Mouse (Mus musculus) embryonic facial prominence, embryonic 12.5 days (tissue): Measurements from ENCODE around the gene Rgs8. TPM values are rescaled to one million over a fixed set of nuclear protein-coding genes. Genes with fewer than 3 reads are reported as not detected.

Source experiments
- ATAC-seq: fragments of 200-750 bp; cut with Nextera tagmentation; 2 replicates; pipeline ENCODE4 v1.8.0; 2017; ENCODE audit not compliant: insufficient number of reproducible peaks, insufficient read depth, low FRiP score, low TSS enrichment
- H3K27ac ChIP-seq: fragments of 300-500 bp; sonication (generic); 2 replicates; pipeline ENCODE4 v1.5.1; 2016; ENCODE audit warnings: mild to moderate bottlenecking
- H3K27me3 ChIP-seq: fragments of 300-500 bp; sonication (generic); 2 replicates; pipeline ENCODE4 v1.6.1; 2016; ENCODE audit warnings: mild to moderate bottlenecking, moderate library complexity
- H3K36me3 ChIP-seq: fragments of 300-500 bp; sonication (generic); 2 replicates; pipeline ENCODE4 v1.6.1; 2016; ENCODE audit warnings: mild to moderate bottlenecking
- H3K4me1 ChIP-seq: fragments of 300-500 bp; sonication (generic); 2 replicates; pipeline ENCODE4 v1.6.1; 2016
- H3K4me2 ChIP-seq: fragments of 300-500 bp; sonication (generic); replicated peaks from 2 replicates; pipeline ENCODE4 v1.6.1; 2016; ENCODE audit warnings: mild to moderate bottlenecking, moderate library complexity
- H3K4me3 ChIP-seq: fragments of 300-500 bp; sonication (generic); 2 replicates; pipeline ENCODE4 v1.5.1; 2016; ENCODE audit warnings: mild to moderate bottlenecking
- H3K9ac ChIP-seq: fragments of 300-500 bp; sonication (generic); 2 replicates; pipeline ENCODE4 v1.6.1; 2016; ENCODE audit warnings: mild to moderate bottlenecking, moderate library complexity
- H3K9me3 ChIP-seq: fragments of 300-500 bp; sonication (generic); 2 replicates; pipeline ENCODE4 v1.6.1; 2016; ENCODE audit warnings: mild to moderate bottlenecking, moderate library complexity
- WGBS: fragments of 180-500 bp; shearing (Covaris S2); methylation state at CpG from one replicate; pipeline ENCODE4 v1.1.7; 2016; 5-methylcytosine and 5-hydroxymethylcytosine counted together
- polyA plus RNA-seq: library from polyadenylated mRNA; unstranded; fragments of >200 nt; fragmentation: Nextera tagmentation; extraction: Ambion mirVana; gene quantifications from 2 replicates; pipeline ENCODE4 v1.2.1, GENCODE M21; 2016

Rgs8 gene
- polyA plus RNA-seq, 1 experiment from 2014 or later = 2.9 TPM

DNA sequence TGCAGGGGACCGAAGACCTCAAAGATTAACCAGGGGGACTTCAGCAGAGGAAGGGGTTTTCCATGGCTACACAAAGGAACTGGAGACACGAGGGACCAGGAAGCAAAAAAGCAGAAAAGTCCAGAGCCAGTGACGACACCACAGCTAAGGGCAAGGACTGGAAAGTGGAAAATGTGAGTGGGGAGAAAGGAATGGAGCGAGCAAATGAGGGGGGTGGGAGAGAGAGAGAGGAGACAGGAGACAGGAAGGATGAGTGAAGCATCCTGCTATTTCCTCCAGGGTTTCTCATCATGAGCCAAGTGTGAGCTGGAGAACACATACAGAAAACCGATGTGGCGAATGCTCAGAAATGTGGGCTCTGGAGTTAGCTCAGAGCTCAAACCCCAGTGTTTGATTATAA lies 83.3 kb downstream of the Rgs8 start:
- Histone ChIP-seq H3K36me3 (no peaks in the 10 kb centered on the region), H3K9ac (no peak overlapping the region), H3K4me1 (peaks cover 34% of the 10 kb centered on the region), H3K4me3 (no peak overlapping the region), H3K4me2 (no peak overlapping the region), H3K27ac (no peak overlapping the region), H3K27me3 (peaks cover 24% of the 10 kb centered on the region), H3K9me3 (no peaks in the 10 kb centered on the region)
- WGBS = 71% methylated on average over 6 of the region's 6 CpGs
- ATAC-seq = no peak

GRCm38 (mm10) chr1:153737101-153738085 lies 84.6 kb downstream of the Rgs8 start:
- no peak for ATAC-seq
- Histone ChIP-seq H3K4me3 (no peak overlapping the region), H3K9ac (no peak overlapping the region), H3K36me3 (no peaks in the 10 kb centered on the region), H3K4me2 (0 out of 2 replicates have a peak overlapping the region, but pooled peaks have one; percentile 3), H3K27me3 (peaks cover 34% of the 10 kb centered on the region), H3K9me3 (no peaks in the 10 kb centered on the region), H3K27ac (no peak overlapping the region), H3K4me1 (peaks cover 32% of the 10 kb centered on the region)
- WGBS = 42% methylated on average over 9 of the region's 9 CpGs

GRCm38 (mm10) chr1:153739437-153740015 lies 86.7 kb downstream of the Rgs8 start:
- Histone ChIP-seq H3K4me2 (peak overlapping the region; percentile 76), H3K9me3 (no peaks in the 10 kb centered on the region), H3K27ac (no peak overlapping the region), H3K27me3 (peaks cover 31% of the 10 kb centered on the region), H3K4me3 (peak overlapping the region; percentile 44), H3K9ac (peak overlapping the region; percentile 45; the same call in 1 of the 2 replicates), H3K4me1 (peaks cover 19% of the 10 kb centered on the region), H3K36me3 (no peaks in the 10 kb centered on the region)
- 13% methylated on average over 13 of the region's 13 CpGs for WGBS
- ATAC-seq = no peak

- Histone ChIP-seq H3K27ac (no peak within 1 kb of the TSS), H3K4me1 (peaks cover 19% of the 10 kb centered on the region), H3K36me3 (no peaks in the 10 kb centered on the region), H3K9me3 (no peaks in the 10 kb centered on the region), H3K4me2 (peak within 1 kb of the TSS; percentile 76), H3K9ac (peak within 1 kb of the TSS; percentile 45), H3K27me3 (peaks cover 31% of the 10 kb centered on the region), H3K4me3 (peak within 1 kb of the TSS; percentile 44)
- under 1% methylated on average over 27 of the region's 28 CpGs for WGBS
- peak; percentile 43; the same call in 1 of the 2 replicates for ATAC-seq
These were observed 87.3 kb downstream of the Rgs8 start, which contains the start of gene Rgs16 for GRCm38 (mm10) chr1:153740145-153740544. Rgs16 (plus strand) TSS chr1:153740349.

GRCm38 (mm10) chr1:153740775-153741400 lies 88.1 kb downstream of the Rgs8 start:
- Histone ChIP-seq H3K9me3 (no peaks in the 10 kb centered on the region), H3K9ac (peak overlapping the region; percentile 45), H3K27ac (no peak overlapping the region), H3K36me3 (no peaks in the 10 kb centered on the region), H3K27me3 (peaks cover 31% of the 10 kb centered on the region), H3K4me2 (peak overlapping the region; percentile 76), H3K4me1 (peaks cover 19% of the 10 kb centered on the region), H3K4me3 (peak overlapping the region; percentile 44)
- WGBS = 24% methylated on average over 12 of the region's 12 CpGs
- no peak for ATAC-seq

GRCm38 (mm10) chr1:153741551-153742316 lies 88.9 kb downstream of the Rgs8 start:
- Histone ChIP-seq H3K36me3 (no peaks in the 10 kb centered on the region), H3K4me2 (peak overlapping the region; percentile 76), H3K9ac (0 out of 2 replicates have a peak overlapping the region, but pooled peaks have one; percentile 45), H3K27ac (no peak overlapping the region), H3K27me3 (peaks cover 31% of the 10 kb centered on the region), H3K9me3 (no peaks in the 10 kb centered on the region), H3K4me3 (peak overlapping the region; percentile 44), H3K4me1 (peaks cover 18% of the 10 kb centered on the region)
- WGBS = 50% methylated on average over 18 of the region's 18 CpGs
- ATAC-seq = no peak

DNA sequence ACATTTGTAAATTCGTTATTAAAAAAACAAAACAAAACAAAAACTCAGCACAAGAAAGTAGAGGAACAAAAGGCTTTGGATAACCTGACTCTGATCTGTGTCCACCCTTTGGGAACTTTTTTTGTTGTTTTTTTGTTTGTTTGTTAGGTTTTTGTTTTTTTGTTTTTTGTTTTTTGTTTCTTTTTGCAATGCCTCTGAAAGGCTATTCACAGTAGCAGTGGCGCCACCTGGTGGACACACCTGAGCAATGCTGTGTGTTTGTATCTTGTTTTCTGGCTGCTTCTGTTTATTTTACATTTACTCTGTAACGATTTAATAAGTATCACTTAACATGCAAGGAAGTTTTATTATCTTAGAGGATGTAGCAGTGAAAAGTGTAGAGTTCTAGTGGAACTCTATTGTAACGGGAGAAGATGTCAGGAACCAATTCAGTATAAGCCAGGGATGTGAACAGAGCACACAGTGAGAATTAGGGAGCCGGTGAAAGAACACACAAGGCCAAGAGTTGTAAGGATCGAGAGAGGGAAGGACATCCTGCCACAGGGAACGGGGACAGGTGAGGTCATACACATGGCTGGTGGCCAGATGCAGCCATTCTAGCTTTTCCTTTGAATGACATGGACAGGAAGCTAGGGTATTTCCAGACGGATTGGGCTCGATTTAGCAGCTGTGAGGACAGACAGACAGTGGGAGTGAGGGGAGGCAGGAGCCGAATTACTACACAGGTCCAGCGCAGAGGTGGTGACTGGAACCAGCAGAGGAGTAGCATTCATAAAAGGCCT lies 89.7 kb downstream of the Rgs8 start:
- no peaks in the 10 kb centered on the region for H3K9me3 ChIP-seq
- H3K36me3 ChIP-seq = no peaks in the 10 kb centered on the region
- 54% methylated on average over 11 of the region's 11 CpGs for WGBS
- peaks cover 9% of the 10 kb centered on the region for H3K4me1 ChIP-seq
- peaks cover 31% of the 10 kb centered on the region for H3K27me3 ChIP-seq
- no peak for ATAC-seq
- peak overlapping the region; percentile 76; the same call in 1 of the 2 replicates for H3K4me2 ChIP-seq
- H3K4me3 ChIP-seq = no peak overlapping the region
- H3K27ac ChIP-seq = no peak overlapping the region
- no peak overlapping the region for H3K9ac ChIP-seq

- no peak; the same call in 1 of the 2 replicates for ATAC-seq
- H3K4me2 ChIP-seq = no peak overlapping the region
- H3K4me3 ChIP-seq = no peak overlapping the region
- H3K9ac ChIP-seq = no peak overlapping the region
- H3K27me3 ChIP-seq = peaks cover 8% of the 10 kb centered on the region
- H3K36me3 ChIP-seq = no peaks in the 10 kb centered on the region
- no peaks in the 10 kb centered on the region for H3K9me3 ChIP-seq
- WGBS = 72% methylated on average over 14 of the region's 14 CpGs
- H3K4me1 ChIP-seq = peaks cover 4% of the 10 kb centered on the region; the same call in 1 of the 2 replicates
- H3K27ac ChIP-seq = no peak overlapping the region
These were observed 93.4 kb downstream of the Rgs8 start for GRCm38 (mm10) chr1:153746119-153746670.

GRCm38 (mm10) chr1:153746728-153747127 lies 93.9 kb downstream of the Rgs8 start:
- Histone ChIP-seq H3K27me3 (peaks cover 4% of the 10 kb centered on the region; the same call in 1 of the 2 replicates), H3K9me3 (no peaks in the 10 kb centered on the region), H3K9ac (no peak overlapping the region), H3K27ac (no peak overlapping the region), H3K36me3 (no peaks in the 10 kb centered on the region), H3K4me1 (peaks cover 5% of the 10 kb centered on the region; the same call in 1 of the 2 replicates), H3K4me3 (no peak overlapping the region), H3K4me2 (no peak overlapping the region)
- WGBS = 3% methylated on average over 12 of the region's 12 CpGs
- ATAC-seq = no peak

DNA sequence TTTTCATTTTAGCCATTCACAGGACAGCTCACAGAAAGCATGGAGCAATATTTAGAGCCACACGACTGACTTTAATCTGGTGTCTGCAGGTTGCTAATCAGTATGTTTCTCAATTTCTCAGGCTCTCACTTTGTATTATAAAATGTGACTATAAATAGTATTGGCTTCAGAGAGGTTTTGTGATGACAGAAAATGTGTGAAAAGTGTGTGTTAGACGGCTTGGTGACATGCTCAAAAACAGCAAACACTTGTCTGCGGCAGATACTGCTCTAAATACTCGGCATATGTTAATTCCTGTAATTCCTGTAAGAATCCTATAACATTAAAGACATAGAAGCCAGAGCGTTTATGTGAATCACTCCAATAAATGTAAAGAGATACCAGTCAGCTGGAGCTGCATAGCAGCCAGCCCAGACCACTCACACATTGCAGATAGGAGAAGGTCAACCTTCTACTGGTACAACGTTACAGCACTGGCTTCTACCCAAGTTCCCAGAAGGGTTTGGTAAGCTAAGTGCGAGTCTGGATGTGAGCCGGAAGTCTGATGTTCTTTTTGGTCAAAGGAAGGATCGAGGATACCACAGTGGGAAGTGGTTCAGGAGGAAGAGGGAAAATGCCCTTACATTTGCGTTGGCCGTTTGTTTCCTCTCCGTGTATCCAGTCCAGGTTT lies 95.2 kb downstream of the Rgs8 start:
- Histone ChIP-seq H3K4me3 (no peak overlapping the region), H3K9me3 (no peaks in the 10 kb centered on the region), H3K27ac (no peak overlapping the region), H3K9ac (no peak overlapping the region), H3K4me2 (no peak overlapping the region), H3K36me3 (no peaks in the 10 kb centered on the region), H3K4me1 (peaks cover 9% of the 10 kb centered on the region; the same call in 1 of the 2 replicates), H3K27me3 (no peaks in the 10 kb centered on the region)
- 73% methylated on average over 12 of the region's 12 CpGs for WGBS
- no peak for ATAC-seq
